Mouse (Mus musculus) megakaryocyte-erythroid progenitor cell, adult 5-6 weeks (primary cell): ENCODE measurements around the gene Trmt1. TPM values are rescaled to one million over a fixed set of nuclear protein-coding genes. Genes with fewer than 3 reads are reported as not detected.
A peak's percentile ranks its signal among the peaks of the same experiment; 100 is the strongest.

Experiments
- ATAC-seq: replicated peaks from 2 replicates; pipeline ENCODE4 v1.8.0; 2016; ENCODE audit warnings: mild to moderate bottlenecking, inconsistent platforms; ENCODE audit not compliant: severe bottlenecking, poor library complexity, low FRiP score, low TSS enrichment
- total RNA-seq, 2 experiments: library from RNA; stranded (forward) in 1 of 2; stranded (reverse) in 1 of 2; fragments of 200-1000, 215-1000 nt in 1 of 2; fragments of >200 nt in 1 of 2; fragmentation: Nextera tagmentation in 1 of 2; gene quantifications; 2 replicates each; pipeline ENCODE4 v1.2.3; 2014 to 2017

Gene Trmt1
- 170 and 181 TPM in 2 replicates for total RNA-seq (2014; fragmentation: Nextera tagmentation)
- total RNA-seq (2017) = 94.9 and 126 TPM in 2 replicates

- ATAC-seq = peak; percentile 24; the same call in 1 of the 2 replicates
These were observed at the start of gene Trmt1 for GRCm38 (mm10) chr8:84686191-84687002. Gene Trmt1, plus strand, starts transcription at chr8:84686307.

- no peak for ATAC-seq
These were observed 48.1 kb upstream of the Trmt1 start for GRCm38 (mm10) chr8:84637946-84638554.

GRCm38 (mm10) chr8:84638555-84639161 is 47.4 kb upstream of the Trmt1 start:
- ATAC-seq = peak; percentile 23; the same call in 1 of the 2 replicates

- peak; percentile 41 for ATAC-seq
These were observed 46.7 kb upstream of the Trmt1 start for GRCm38 (mm10) chr8:84639162-84640009.

- ATAC-seq = no peak
These were observed 46.0 kb upstream of the Trmt1 start for GRCm38 (mm10) chr8:84640010-84640588.

GRCm38 (mm10) chr8:84640617-84641294 is 45.4 kb upstream of the Trmt1 start:
- no peak for ATAC-seq

- ATAC-seq = peak; percentile 51; the same call in 1 of the 2 replicates
These were observed 44.3 kb upstream of the Trmt1 start for GRCm38 (mm10) chr8:84641578-84642361.

- ATAC-seq = no peak
These were observed 43.1 kb upstream of the Trmt1 start for GRCm38 (mm10) chr8:84643019-84643418.

GRCm38 (mm10) chr8:84646800-84647199 is 39.3 kb upstream of the Trmt1 start:
- no peak for ATAC-seq

- ATAC-seq = peak; percentile 69
These were observed 38.6 kb upstream of the Trmt1 start for GRCm38 (mm10) chr8:84647461-84647901.

- ATAC-seq = no peak
These were observed 35.9 kb upstream of the Trmt1 start for GRCm38 (mm10) chr8:84650213-84650612.

- no peak for ATAC-seq
These were observed 32.9 kb upstream of the Trmt1 start for GRCm38 (mm10) chr8:84653092-84653631.

- ATAC-seq = no peak
These were observed 31.5 kb upstream of the Trmt1 start for GRCm38 (mm10) chr8:84654597-84654996.

GRCm38 (mm10) chr8:84655336-84656190 is 30.5 kb upstream of the Trmt1 start:
- no peak for ATAC-seq

GRCm38 (mm10) chr8:84656191-84656525 is 29.9 kb upstream of the Trmt1 start:
- ATAC-seq = no peak

GRCm38 (mm10) chr8:84656641-84657126 is 29.4 kb upstream of the Trmt1 start:
- ATAC-seq = peak; percentile 69

GRCm38 (mm10) chr8:84657203-84657602 is 28.9 kb upstream of the Trmt1 start:
- no peak for ATAC-seq
